In the genomic region with DNA sequence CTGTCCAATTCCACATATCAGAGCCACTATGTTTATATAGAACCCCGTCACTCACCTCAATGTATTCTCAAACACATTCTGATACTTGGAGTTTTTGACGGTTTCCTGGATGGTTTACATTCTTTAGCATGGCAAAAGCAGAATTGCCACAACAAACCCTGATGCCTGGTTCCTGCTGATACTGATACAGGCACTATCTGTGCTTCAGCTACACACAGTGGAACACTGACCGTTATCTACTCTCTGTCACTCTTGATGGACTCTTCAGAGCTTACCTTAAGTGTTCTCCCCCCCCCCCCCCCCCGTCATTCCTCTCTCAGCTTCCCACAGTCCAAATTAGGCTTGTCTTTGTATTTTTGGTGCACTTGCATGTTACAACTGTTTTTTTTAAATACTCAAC, we compare ENCODE assay signal across 26 mouse cellular contexts. TPM values are rescaled to one million over a fixed set of nuclear protein-coding genes. Genes with fewer than 3 reads are reported as not detected.
DNase-seq lines count a peak whose midpoint lies in the region; ATAC-seq and TF ChIP-seq lines count a peak whose summit lies in the region.
"Had no signal": no experiment of that assay in that cellular context is flagged by ENCODE, and none has a peak within 500 bp of the region (broad histone marks: within the 10 kb centered on the region; RNA-seq: fewer than 3 reads in every experiment).

No protein-coding gene starts in this region.

- 21% methylated on average over 4 of the region's 4 CpGs for WGBS in liver, embryonic 16.5 days (ENCODE audit: insufficient replicate concordance)
- WGBS in midbrain, embryonic 14.5 days, result 75% methylated on average over 4 of the region's 4 CpGs

- H3K27ac ChIP-seq in MEL (ENCODE audit: control insufficient read depth, low read depth, low read length), result no peak overlapping the region
- no peak overlapping the region for H3K27ac ChIP-seq in liver, embryonic 16.5 days (ENCODE audit: low read length)
- H3K27ac ChIP-seq in midbrain, embryonic 14.5 days (replicated peaks; ENCODE audit: low read depth, low read length), result no peak overlapping the region
- H3K27ac ChIP-seq: embryonic facial prominence, embryonic 12.5 days; embryonic facial prominence, embryonic 15.5 days; gastrocnemius, adult 2 months; hindbrain, embryonic 12.5 days; hindbrain, embryonic 15.5 days had no signal

- no peak for TF ChIP-seq CTCF in MEL (IDR thresholded peaks at IDR 0.05 in 2 of 3, conservative IDR thresholded peaks at IDR 0.05 in 1 of 3; ENCODE audit: control insufficient read depth in 1 of 3, insufficient read depth in 1 of 3, low read depth in 2 of 3, low read length in 3 of 3, poor library complexity in 1 of 3, severe bottlenecking in 1 of 3)

- no peak for TF ChIP-seq RAD21 in MEL (IDR thresholded peaks at IDR 0.05; ENCODE audit: low read depth, low read length)

- peaks cover 5 to 6% of the 10 kb centered on the region in 2 experiments; a peak in 3 of 4 replicates for H3K4me1 ChIP-seq in MEL (ENCODE audit: control insufficient read depth in 1 of 2, insufficient read depth in 2 of 2, low read length in 2 of 2)
- no peaks in the 10 kb centered on the region for H3K4me1 ChIP-seq in liver, embryonic 16.5 days (ENCODE audit: control insufficient read depth, low read depth, low read length)
- H3K4me1 ChIP-seq in midbrain, embryonic 14.5 days (ENCODE audit: control insufficient read depth, insufficient read depth, low read length), result no peaks in the 10 kb centered on the region
- H3K4me1 ChIP-seq: embryonic facial prominence, embryonic 12.5 days; embryonic facial prominence, embryonic 15.5 days; hindbrain, embryonic 12.5 days; hindbrain, embryonic 15.5 days had no signal

- H3K9me3 ChIP-seq in MEL (replicated peaks; ENCODE audit: insufficient read depth, low read length), result no peaks in the 10 kb centered on the region
- H3K9me3 ChIP-seq in liver, embryonic 16.5 days (replicated peaks; ENCODE audit: control insufficient read depth, low read length), result no peaks in the 10 kb centered on the region
- no peaks in the 10 kb centered on the region for H3K9me3 ChIP-seq in midbrain, embryonic 14.5 days (ENCODE audit: control insufficient read depth, low read length)
- H3K9me3 ChIP-seq: embryonic facial prominence, embryonic 12.5 days; embryonic facial prominence, embryonic 15.5 days; hindbrain, embryonic 12.5 days; hindbrain, embryonic 15.5 days had no signal

- H3K4me3 ChIP-seq in MEL (ENCODE audit: control insufficient read depth in 1 of 2, insufficient read depth in 1 of 2, low read depth in 2 of 2, low read length in 2 of 2), result no peak overlapping the region
- H3K4me3 ChIP-seq in liver, embryonic 16.5 days (ENCODE audit: low read depth, low read length), result no peak overlapping the region
- no peak overlapping the region for H3K4me3 ChIP-seq in midbrain, embryonic 14.5 days (replicated peaks; ENCODE audit: low read depth, low read length)
- H3K4me3 ChIP-seq: embryonic facial prominence, embryonic 12.5 days; embryonic facial prominence, embryonic 15.5 days; gastrocnemius, adult 2 months; hindbrain, embryonic 12.5 days; hindbrain, embryonic 15.5 days had no signal

- TF ChIP-seq POLR2A in MEL (IDR thresholded peaks at IDR 0.05; ENCODE audit: control insufficient read depth in 1 of 2, insufficient read depth in 1 of 2, low read depth in 1 of 2, low read length in 2 of 2, poor library complexity in 1 of 2), result no peak

- peak; percentile 23 for DNase-seq in MEL (ENCODE audit: low read depth, low spot score)
- DNase-seq in kidney, adult 11 months, result no peak
- no peak for DNase-seq in yolk sac, embryonic 10.5 days (ENCODE audit: low spot score)
- no peak for DNase-seq in midbrain, embryonic 14.5 days
- DNase-seq: adrenal gland, postnatal 10 days; adrenal gland, postnatal 36 days; cerebellum, adult 18-20 months; cerebellum, adult 9-10 months; cerebellum, postnatal 14 days; forebrain, postnatal 0 days; gastrocnemius, adult 2 months; gastrocnemius, postnatal 14 days; heart, adult 11 months had no signal

- no peak overlapping the region for H3K9ac ChIP-seq in MEL (ENCODE audit: control insufficient read depth, low read depth, low read length, poor library complexity, severe bottlenecking)
- no peak overlapping the region for H3K9ac ChIP-seq in liver, embryonic 16.5 days (ENCODE audit: low read depth, low read length)
- H3K9ac ChIP-seq in midbrain, embryonic 14.5 days (replicated peaks; ENCODE audit: low read length), result no peak overlapping the region
- H3K9ac ChIP-seq: embryonic facial prominence, embryonic 12.5 days; embryonic facial prominence, embryonic 15.5 days; forebrain, postnatal 0 days; hindbrain, embryonic 12.5 days; hindbrain, embryonic 15.5 days had no signal

- H3K79me2 ChIP-seq in MEL (ENCODE audit: control insufficient read depth, insufficient read depth, low read length, poor library complexity), result no peaks in the 10 kb centered on the region

- H3K36me3 ChIP-seq in MEL (ENCODE audit: control insufficient read depth in 1 of 2, insufficient read depth in 2 of 2, low read length in 2 of 2), result peaks cover 0 to 8% of the 10 kb centered on the region in 2 experiments; a peak in 2 of 4 replicates
- no peaks in the 10 kb centered on the region for H3K36me3 ChIP-seq in liver, embryonic 16.5 days (ENCODE audit: control insufficient read depth, insufficient read depth)
- no peaks in the 10 kb centered on the region for H3K36me3 ChIP-seq in midbrain, embryonic 14.5 days (ENCODE audit: control insufficient read depth, insufficient read depth, low read length)
- H3K36me3 ChIP-seq: embryonic facial prominence, embryonic 12.5 days; embryonic facial prominence, embryonic 15.5 days; hindbrain, embryonic 12.5 days; hindbrain, embryonic 15.5 days had no signal

- ATAC-seq in common myeloid progenitor, adult 5-6 weeks (replicated peaks; ENCODE audit: low read depth, poor library complexity, severe bottlenecking), result peak; percentile 22; the same call in 1 of the 2 replicates
- ATAC-seq in liver, embryonic 16.5 days (ENCODE audit: low read depth), result 0 out of 2 replicates have a peak, but pooled peaks have one; percentile 54
- ATAC-seq in midbrain, embryonic 14.5 days (ENCODE audit: low FRiP score, low TSS enrichment), result no peak
- ATAC-seq: activated CD4-positive, CD25-positive, alpha-beta regulatory T cell, adult 4 months; CD4-positive, CD25-positive, alpha-beta regulatory T cell, adult 4 months; forebrain, embryonic 14.5 days; forebrain, postnatal 0 days had no signal

- peak; percentile 72 to 80 for TF ChIP-seq EP300 in MEL (IDR thresholded peaks at IDR 0.05; ENCODE audit: low read depth in 1 of 2, low read length in 2 of 2)

- H3K4me2 ChIP-seq in liver, embryonic 16.5 days (ENCODE audit: low read depth, low read length), result no peak overlapping the region
- no peak overlapping the region for H3K4me2 ChIP-seq in midbrain, embryonic 14.5 days (ENCODE audit: low read length)
- H3K4me2 ChIP-seq: embryonic facial prominence, embryonic 12.5 days; embryonic facial prominence, embryonic 15.5 days; heart, embryonic 11.5 days; hindbrain, embryonic 12.5 days; hindbrain, embryonic 15.5 days had no signal

- H3K27me3 ChIP-seq in MEL (ENCODE audit: control insufficient read depth in 1 of 2, insufficient read depth in 2 of 2, low read length in 2 of 2), result no peaks in the 10 kb centered on the region
- no peaks in the 10 kb centered on the region for H3K27me3 ChIP-seq in liver, embryonic 16.5 days (ENCODE audit: control insufficient read depth, insufficient read depth, low read depth, low read length)
- no peaks in the 10 kb centered on the region for H3K27me3 ChIP-seq in midbrain, embryonic 14.5 days (ENCODE audit: control insufficient read depth, insufficient read depth, low read length)
- H3K27me3 ChIP-seq: embryonic facial prominence, embryonic 12.5 days; hindbrain, embryonic 12.5 days; hindbrain, embryonic 15.5 days had no signal

TF ChIP-seq in MEL, 35 proteins besides CTCF, POLR2A, EP300 and RAD21 (continues in another document):
- TF ChIP-seq ETS1 (IDR thresholded peaks at IDR 0.05; ENCODE audit: low read depth, low read length) (peak; percentile 40; the same call in 1 of the 2 replicates), MYB (IDR thresholded peaks at IDR 0.05; ENCODE audit: low read depth, low read length) (0 out of 2 replicates have a peak, but pooled peaks have one; percentile 31), USF2 (IDR thresholded peaks at IDR 0.05; ENCODE audit: borderline replicate concordance in 1 of 2, insufficient read depth in 1 of 2, low read depth in 1 of 2, low read length in 2 of 2) (no peak), USF1 (IDR thresholded peaks at IDR 0.05; ENCODE audit: low read depth, low read length) (no peak), GATA1 (IDR thresholded peaks at IDR 0.05; ENCODE audit: low read depth, low read length) (peak; percentile 60), GABPA (IDR thresholded peaks at IDR 0.05; ENCODE audit: low read depth, low read length) (no peak), ZKSCAN1 (IDR thresholded peaks at IDR 0.05; ENCODE audit: low read depth, low read length) (no peak), HCFC1 (IDR thresholded peaks at IDR 0.05; ENCODE audit: low read depth, low read length) (no peak), NRF1 (IDR thresholded peaks at IDR 0.05; ENCODE audit: insufficient read depth, low read depth, low read length, poor library complexity, severe bottlenecking) (no peak), NELFE (IDR thresholded peaks at IDR 0.05; ENCODE audit: low read depth, low read length) (no peak), POLR2AphosphoS5 (IDR thresholded peaks at IDR 0.05; ENCODE audit: borderline replicate concordance, low read depth, low read length) (no peak), SIN3A (IDR thresholded peaks at IDR 0.05; ENCODE audit: low read length) (no peak), UBTF (IDR thresholded peaks at IDR 0.05; ENCODE audit: borderline replicate concordance, insufficient read depth, low read depth, low read length) (no peak), MEF2A (IDR thresholded peaks at IDR 0.05; ENCODE audit: extremely low read depth, insufficient replicate concordance, low read depth, low read length, poor library complexity, severe bottlenecking) (no peak), E2F4 (IDR thresholded peaks at IDR 0.05; ENCODE audit: borderline replicate concordance, low read depth, low read length) (no peak), TBP (IDR thresholded peaks at IDR 0.05; ENCODE audit: low read depth, low read length) (no peak), MAX (IDR thresholded peaks at IDR 0.05; ENCODE audit: low read length) (no peak), ZC3H11A (IDR thresholded peaks at IDR 0.05; ENCODE audit: low read depth, low read length) (no peak), TAL1 (IDR thresholded peaks at IDR 0.05; ENCODE audit: low read length) (no peak), MYC (IDR thresholded peaks at IDR 0.05; ENCODE audit: low read depth, low read length) (no peak)

RNA-seq across cellular contexts. Expression of gene Lhfpl1, which starts 57.2 kb away (rescaled TPM):
- not detected in 2 replicates for total RNA-seq in MEL (2012; rRNA removed)
- polyA plus RNA-seq in MEL (2012; ENCODE audit: insufficient read depth in 1 of 2, insufficient read length in 2 of 2, low read depth in 1 of 2, low replicate concordance in 2 of 2, missing spikeins in 1 of 2), result not detected
- total RNA-seq in common myeloid progenitor, adult 5-6 weeks (2017), result not detected in 2 replicates
- 0.11 TPM in 1 of 2 replicates, not detected in the other for polyA plus RNA-seq in liver, embryonic 16.5 days (2015; fragmentation: Nextera tagmentation; extraction: Ambion mirVana)
- polyA plus RNA-seq in midbrain, embryonic 14.5 days (2014; fragmentation: Nextera tagmentation; extraction: Ambion mirVana), result 0.12 TPM in 1 of 2 replicates, not detected in the other
- total RNA-seq: adrenal gland, postnatal 36 days; forebrain, postnatal 0 days; heart, adult 8-10 months; heart, postnatal 25 days; hematopoietic stem cell, adult 5-6 weeks had no signal
